Mouse (Mus musculus) stomach, postnatal 0 days (tissue): ENCODE measurements around the gene Ing1. TPM values are rescaled to one million over a fixed set of nuclear protein-coding genes. Genes with fewer than 3 reads are reported as not detected.

Experiments
- ATAC-seq: fragments of 200-750 bp; cut with Nextera tagmentation; 2 replicates; pipeline ENCODE4 v1.8.0; 2017; ENCODE audit not compliant: low FRiP score, low TSS enrichment
- DNase-seq: peaks from one replicate; pipeline ENCODE4 v3.0.0-alpha.2; 2016; ENCODE audit warnings: low spot score
- H3K27ac ChIP-seq: fragments of 300-500 bp; sonication (generic); replicated peaks from 2 replicates; pipeline ENCODE4 v1.5.1; 2014; ENCODE audit warnings: mild to moderate bottlenecking, control low read depth
- H3K27me3 ChIP-seq: fragments of 300-500 bp; sonication (generic); 2 replicates; pipeline ENCODE4 v1.6.1; 2014; ENCODE audit warnings: low read length; ENCODE audit not compliant: control insufficient read depth, insufficient read depth
- H3K36me3 ChIP-seq: fragments of 300-500 bp; sonication (generic); 2 replicates; pipeline ENCODE4 v1.6.1; 2014; ENCODE audit warnings: low read length, mixed read lengths; ENCODE audit not compliant: control insufficient read depth, insufficient read depth
- H3K4me1 ChIP-seq: fragments of 300-500 bp; sonication (generic); replicated peaks from 2 replicates; pipeline ENCODE4 v1.6.1; 2014; ENCODE audit warnings: antibody characterized with exemption; ENCODE audit not compliant: control insufficient read depth, insufficient read depth
- H3K4me2 ChIP-seq: fragments of 300-500 bp; sonication (generic); replicated peaks from 2 replicates; pipeline ENCODE4 v1.6.1; 2014; ENCODE audit warnings: low read depth, mild to moderate bottlenecking, control low read depth, moderate library complexity
- H3K4me3 ChIP-seq: fragments of 300-500 bp; sonication (generic); 2 replicates; pipeline ENCODE4 v1.5.1; 2014; ENCODE audit warnings: low read depth, low read length, control low read depth
- H3K9ac ChIP-seq: fragments of 300-500 bp; sonication (generic); 2 replicates; pipeline ENCODE4 v1.6.1; 2014; ENCODE audit warnings: mild to moderate bottlenecking, low read length, control low read depth, mixed read lengths
- H3K9me3 ChIP-seq: fragments of 300-500 bp; sonication (generic); 2 replicates; pipeline ENCODE4 v1.6.1; 2016; ENCODE audit warnings: low read length; ENCODE audit not compliant: control insufficient read depth
- CTCF ChIP-seq: IDR thresholded peaks from 2 replicates; pipeline ENCODE4 v1.5.1; 2016; ENCODE audit warnings: antibody characterized with exemption, low read depth, mild to moderate bottlenecking, moderate library complexity
- EP300 ChIP-seq: optimal IDR thresholded peaks from 2 replicates; pipeline ENCODE3; 2016; ENCODE audit warnings: antibody characterized with exemption
- WGBS: fragments of 180-500 bp; shearing (Covaris S2); extraction: QIAGEN DNeasy Blood & Tissue Kit; methylation state at CpG from one replicate; pipeline ENCODE4 v1.1.7; 2014; 5-methylcytosine and 5-hydroxymethylcytosine counted together
- polyA plus RNA-seq: library from polyadenylated mRNA; unstranded; fragments of >200 nt; fragmentation: Nextera tagmentation; extraction: Ambion mirVana; gene quantifications from 2 replicates; pipeline ENCODE4 v1.2.1, GENCODE M21; 2015

The Ing1 gene
- polyA plus RNA-seq: 23.1 and 23.2 TPM in 2 replicates

DNA sequence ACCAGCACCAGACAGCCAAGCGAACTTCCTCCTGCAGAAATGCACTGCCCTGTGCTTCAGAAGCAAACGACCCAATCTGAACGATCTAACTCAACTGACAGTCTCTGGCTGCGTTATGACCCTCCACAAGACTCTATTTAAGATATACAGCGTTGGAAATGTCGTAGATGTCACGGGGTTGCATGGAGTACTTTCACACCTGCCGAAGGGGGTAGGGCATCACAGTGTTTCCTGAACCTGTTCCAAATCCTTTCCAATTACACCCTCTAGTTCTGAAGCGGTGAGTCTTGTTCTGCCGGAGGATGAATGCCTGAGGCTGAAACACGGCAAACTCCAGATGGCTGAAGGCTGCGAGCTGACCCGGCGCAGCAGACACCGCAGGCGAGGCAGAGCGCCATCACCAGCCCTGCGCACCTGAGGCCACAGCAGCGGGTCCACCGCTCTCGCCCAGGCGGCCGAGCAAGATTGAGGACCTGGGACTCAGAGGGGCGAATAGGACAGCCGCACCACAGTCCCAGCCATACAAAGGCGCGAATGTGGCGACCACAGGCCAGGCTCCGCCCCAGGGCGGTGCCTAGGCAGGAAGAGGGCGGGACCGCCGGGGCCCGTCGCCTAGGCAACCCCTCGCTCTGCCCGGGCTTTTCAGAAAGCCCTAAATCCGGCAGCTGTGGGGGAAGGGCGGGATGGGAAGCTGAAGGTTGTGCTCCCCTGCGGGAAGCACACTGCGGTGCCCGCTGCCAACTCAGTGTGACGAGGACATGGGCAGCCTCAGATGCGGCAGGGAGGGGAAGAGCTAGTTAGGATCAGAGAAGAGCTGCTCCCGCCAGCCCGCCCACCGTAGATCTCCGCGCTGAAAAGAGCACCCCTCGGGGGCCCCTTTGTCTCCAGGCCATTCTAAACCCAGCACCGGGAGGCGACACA is at the start of gene Ing1:
Ing1 (plus strand) TSS at position 773 of the 921 bp plus-strand sequence.
- Histone ChIP-seq H3K9ac (peak within 1 kb of the TSS; percentile 84), H3K27me3 (no peaks in the 10 kb centered on the region), H3K27ac (peak within 1 kb of the TSS; percentile 99), H3K4me1 (peaks cover 3% of the 10 kb centered on the region; the same call in 1 of the 2 replicates), H3K36me3 (no peaks in the 10 kb centered on the region), H3K4me2 (peak within 1 kb of the TSS; percentile 88), H3K4me3 (peak within 1 kb of the TSS; percentile 88), H3K9me3 (no peaks in the 10 kb centered on the region)
- peak; percentile 69 for ATAC-seq
- WGBS: under 1% methylated on average over 50 of the region's 52 CpGs
- DNase-seq: peak; percentile 95
- TF ChIP-seq CTCF (no peak), EP300 (no peak)

DNA sequence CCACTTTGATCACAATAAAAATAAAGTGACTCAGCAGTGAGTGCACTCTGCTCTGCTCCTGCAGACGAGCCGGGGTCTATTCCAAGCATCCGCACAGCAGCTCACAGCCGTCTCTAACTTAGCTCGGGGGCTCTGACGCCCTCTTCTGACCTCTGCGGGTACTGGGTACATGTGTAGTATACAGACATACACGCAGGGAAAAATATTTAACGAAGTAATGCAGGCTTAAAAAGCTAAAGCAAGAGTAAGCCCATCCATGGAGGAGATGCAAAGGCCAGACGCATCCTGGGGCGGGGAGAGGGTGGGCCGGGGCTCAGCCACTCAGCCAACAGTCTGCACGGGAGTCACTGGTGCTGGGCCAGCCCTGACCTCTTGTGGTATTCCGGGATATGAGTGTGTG is 49.3 kb upstream of the Ing1 start:
- Histone ChIP-seq H3K36me3 (peaks cover 39% of the 10 kb centered on the region), H3K4me3 (no peak overlapping the region)

DNA sequence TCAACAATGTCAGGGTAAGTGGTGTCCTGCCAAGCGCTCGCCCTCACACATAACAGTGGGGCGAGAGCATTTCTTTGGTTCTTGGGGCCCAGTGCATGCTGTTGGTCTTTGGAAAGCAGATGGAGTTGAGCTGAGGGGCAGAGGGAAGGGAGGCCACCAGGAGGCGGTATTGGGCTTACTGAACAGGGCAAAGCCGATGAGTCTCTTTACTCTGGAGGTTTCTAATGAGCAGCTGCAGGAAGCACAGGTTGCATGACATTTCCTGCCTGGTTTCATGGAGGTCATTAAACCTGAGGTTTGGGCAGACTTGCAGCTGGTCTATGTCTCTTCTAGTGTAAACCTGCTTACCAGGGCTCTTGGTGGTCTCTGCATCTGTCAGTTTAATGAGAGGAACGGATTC is 48.6 kb upstream of the Ing1 start:
- Histone ChIP-seq H3K9me3 (no peaks in the 10 kb centered on the region), H3K36me3 (peaks cover 39% of the 10 kb centered on the region), H3K9ac (no peak overlapping the region), H3K4me2 (no peak overlapping the region), H3K27ac (no peak overlapping the region), H3K27me3 (no peaks in the 10 kb centered on the region), H3K4me3 (no peak overlapping the region), H3K4me1 (no peaks in the 10 kb centered on the region)
- ATAC-seq (peak; percentile 41; the same call in 1 of the 2 replicates), DNase-seq (peak; percentile 73)
- peak; percentile 79 for TF ChIP-seq CTCF
- no peak for TF ChIP-seq EP300
- 70% methylated on average over 6 of the region's 6 CpGs for WGBS

More for the DNA sequence above, 49.3 kb upstream of the Ing1 start:
- no peaks in the 10 kb centered on the region for H3K9me3 ChIP-seq
- no peaks in the 10 kb centered on the region for H3K27me3 ChIP-seq
- DNase-seq (no peak), ATAC-seq (no peak)
- no peak overlapping the region for H3K9ac ChIP-seq
- H3K4me2 ChIP-seq: no peak overlapping the region
- H3K27ac ChIP-seq: no peak overlapping the region
- TF ChIP-seq CTCF (no peak), EP300 (no peak)
- 79% methylated on average over 14 of the region's 14 CpGs for WGBS
- H3K4me1 ChIP-seq: no peaks in the 10 kb centered on the region

DNA sequence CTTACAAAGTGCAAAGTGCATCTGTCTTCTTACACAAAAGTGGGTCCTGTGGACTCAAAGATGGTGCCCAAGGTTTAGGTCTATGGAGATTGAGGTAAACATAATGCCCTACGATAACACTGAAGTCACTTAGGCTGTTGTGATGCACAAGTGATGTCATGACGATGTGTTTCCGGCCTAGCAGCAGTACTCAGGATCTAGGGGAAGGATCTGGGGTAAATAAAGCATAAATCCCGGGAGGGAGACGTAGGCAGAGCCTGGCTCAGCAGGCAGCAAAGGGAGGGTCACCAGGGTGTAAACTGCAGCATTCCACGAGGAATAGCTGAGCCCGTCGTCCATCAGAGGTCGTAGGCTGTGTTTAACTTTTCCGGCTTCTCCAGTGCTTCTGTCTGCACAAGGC is 46.5 kb upstream of the Ing1 start:
- Histone ChIP-seq H3K27ac (no peak overlapping the region), H3K9ac (no peak overlapping the region), H3K9me3 (no peaks in the 10 kb centered on the region), H3K27me3 (no peaks in the 10 kb centered on the region), H3K4me2 (no peak overlapping the region), H3K4me3 (no peak overlapping the region), H3K4me1 (no peaks in the 10 kb centered on the region), H3K36me3 (peaks cover 49% of the 10 kb centered on the region)
- ATAC-seq (no peak), DNase-seq (no peak)
- TF ChIP-seq CTCF: no peak
- no peak for TF ChIP-seq EP300
- 63% methylated on average over 10 of the region's 10 CpGs for WGBS

- no peak overlapping the region for H3K4me3 ChIP-seq
- WGBS: 94% methylated on average over 5 of the region's 5 CpGs
- no peaks in the 10 kb centered on the region for H3K4me1 ChIP-seq
- no peaks in the 10 kb centered on the region for H3K9me3 ChIP-seq
- no peak for DNase-seq
- H3K4me2 ChIP-seq: no peak overlapping the region
- no peaks in the 10 kb centered on the region for H3K27me3 ChIP-seq
- no peak for TF ChIP-seq EP300
- TF ChIP-seq CTCF: no peak
- no peak overlapping the region for H3K9ac ChIP-seq
- no peak for ATAC-seq
- H3K36me3 ChIP-seq: peaks cover 46% of the 10 kb centered on the region
- no peak overlapping the region for H3K27ac ChIP-seq
These were observed 44.4 kb upstream of the Ing1 start for GRCm38 (mm10) chr8:11510971-11511370.

DNA sequence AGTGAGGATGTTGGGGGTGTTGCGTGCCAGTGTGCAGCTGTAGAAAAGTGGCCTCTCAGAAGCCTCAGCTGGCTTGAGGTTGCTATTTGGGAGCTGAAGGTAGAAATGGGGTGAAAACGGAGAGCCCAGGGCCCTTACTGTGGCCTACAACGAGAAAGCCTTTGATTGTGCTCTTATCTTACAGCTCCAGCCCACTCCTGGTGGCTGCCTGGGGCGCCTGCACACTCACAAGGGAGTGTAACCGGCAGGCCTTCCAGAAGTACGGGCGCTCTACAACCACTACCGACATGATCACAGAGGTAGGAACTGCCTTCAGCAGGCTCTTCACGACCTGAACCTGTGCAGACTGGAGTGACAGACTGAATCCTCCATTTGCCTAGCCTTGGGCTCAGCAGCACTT is 42.7 kb upstream of the Ing1 start:
- 86% methylated on average over 9 of the region's 9 CpGs for WGBS
- Histone ChIP-seq H3K4me1 (no peaks in the 10 kb centered on the region), H3K9me3 (no peaks in the 10 kb centered on the region), H3K9ac (no peak overlapping the region), H3K4me3 (no peak overlapping the region), H3K27ac (no peak overlapping the region), H3K27me3 (no peaks in the 10 kb centered on the region), H3K36me3 (peaks cover 41% of the 10 kb centered on the region), H3K4me2 (no peak overlapping the region)
- DNase-seq (no peak), ATAC-seq (no peak)
- no peak for TF ChIP-seq EP300
- no peak for TF ChIP-seq CTCF
